Mouse (Mus musculus) limb, embryonic 11.5 days (tissue): Measurements from ENCODE around the gene Snx3. TPM values are rescaled to one million over a fixed set of nuclear protein-coding genes. Genes with fewer than 3 reads are reported as not detected.

Source experiments
- ATAC-seq: fragments of 200-750 bp; cut with Nextera tagmentation; 2 replicates; pipeline ENCODE4 v1.8.0; 2017; ENCODE audit warnings: low read depth; ENCODE audit not compliant: insufficient number of reproducible peaks, low FRiP score, low TSS enrichment
- DNase-seq: peaks from one replicate; pipeline ENCODE4 v3.0.0-alpha.2; 2015; ENCODE audit warnings: low spot score
- H3K27ac ChIP-seq: fragments of 300-500 bp; sonication (generic); replicated peaks from 2 replicates; pipeline ENCODE4 v1.5.1; 2014; ENCODE audit warnings: low read depth, mild to moderate bottlenecking, low read length
- H3K27me3 ChIP-seq: fragments of 300-500 bp; sonication (generic); 2 replicates; pipeline ENCODE4 v1.6.1; 2014; ENCODE audit warnings: mild to moderate bottlenecking, low read length, mixed read lengths; ENCODE audit not compliant: control insufficient read depth, insufficient read depth
- H3K36me3 ChIP-seq: fragments of 300-500 bp; sonication (generic); 2 replicates; pipeline ENCODE4 v1.6.1; 2014; ENCODE audit warnings: mild to moderate bottlenecking, low read length, moderate library complexity, mixed read lengths; ENCODE audit not compliant: control insufficient read depth, insufficient read depth
- H3K4me1 ChIP-seq: fragments of 300-500 bp; sonication (generic); 2 replicates; pipeline ENCODE4 v1.6.1; 2014; ENCODE audit warnings: low read length, mixed read lengths; ENCODE audit not compliant: control insufficient read depth, insufficient read depth
- H3K4me2 ChIP-seq: fragments of 300-500 bp; sonication (generic); 2 replicates; pipeline ENCODE4 v1.6.1; 2014; ENCODE audit warnings: low read depth, mild to moderate bottlenecking, moderate library complexity; ENCODE audit not compliant: severe bottlenecking
- H3K4me3 ChIP-seq: fragments of 300-500 bp; sonication (generic); 2 replicates; pipeline ENCODE4 v1.5.1; 2014; ENCODE audit warnings: low read depth, low read length
- H3K9ac ChIP-seq: fragments of 300-500 bp; sonication (generic); 2 replicates; pipeline ENCODE4 v1.6.1; 2014; ENCODE audit warnings: mild to moderate bottlenecking, low read length
- H3K9me3 ChIP-seq: fragments of 300-500 bp; sonication (generic); 2 replicates; pipeline ENCODE4 v1.6.1; 2016; ENCODE audit warnings: low read length; ENCODE audit not compliant: control insufficient read depth
- WGBS: fragments of 180-500 bp; shearing (Covaris S2); extraction: QIAGEN DNeasy Blood & Tissue Kit; methylation state at CpG from one replicate; pipeline ENCODE4 v1.1.7; 2014; 5-methylcytosine and 5-hydroxymethylcytosine counted together
- polyA plus RNA-seq: library from polyadenylated mRNA; unstranded; fragments of >200 nt; fragmentation: Nextera tagmentation; extraction: Ambion mirVana; gene quantifications from 2 replicates; pipeline ENCODE4 v1.2.1, GENCODE M21; 2014

The Snx3 gene
- polyA plus RNA-seq, 1 experiment from 2014 or later = 248 TPM

DNA sequence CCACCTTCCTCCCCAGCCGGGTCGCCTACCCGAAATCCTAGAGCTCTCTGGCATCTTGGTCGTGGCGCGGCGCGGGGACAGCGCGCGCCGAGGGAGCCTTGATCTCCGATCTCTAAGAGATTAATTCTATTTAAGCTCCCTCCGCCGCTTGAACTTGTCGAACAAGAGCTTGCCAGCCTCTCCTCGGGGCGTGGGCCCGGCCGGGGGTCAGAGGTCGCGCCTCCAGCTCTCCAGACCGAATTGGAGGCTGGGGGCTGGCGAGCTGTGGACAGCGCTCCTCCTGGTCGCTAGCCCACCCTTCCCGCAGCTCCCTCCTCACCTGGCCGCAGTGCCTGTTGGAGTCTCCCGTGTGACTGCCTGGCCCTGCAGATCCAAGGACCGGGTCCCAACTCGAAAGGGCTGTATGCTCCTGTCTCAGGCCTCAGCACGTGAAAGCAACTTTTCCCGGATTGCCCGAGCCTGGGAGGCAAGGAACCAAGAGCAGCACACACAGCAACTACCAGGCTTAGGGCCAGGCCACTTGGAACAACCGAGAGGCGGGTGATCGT is 82.7 kb downstream of the Snx3 start:
- H3K4me2 ChIP-seq = no peak overlapping the region; the same call in 1 of the 2 replicates
- H3K9ac ChIP-seq = no peak overlapping the region
- peaks cover 19% of the 10 kb centered on the region for H3K4me1 ChIP-seq
- peak; percentile 69 for DNase-seq
- no peaks in the 10 kb centered on the region; the same call in 1 of the 2 replicates for H3K9me3 ChIP-seq
- no peak overlapping the region for H3K27ac ChIP-seq
- no peaks in the 10 kb centered on the region for H3K36me3 ChIP-seq
- peaks cover 93% of the 10 kb centered on the region for H3K27me3 ChIP-seq
- H3K4me3 ChIP-seq = no peak overlapping the region
- no peak for ATAC-seq
- under 1% methylated on average over 37 of the region's 37 CpGs for WGBS

Other genes starting within 250 kb of the Snx3 start
- 6.2 and 6.9 TPM in 2 replicates for gene Foxo3, start 225.3 kb upstream of the Snx3 start, polyA plus RNA-seq
- gene Afg1l, start 23.5 kb upstream of the Snx3 start, polyA plus RNA-seq = 4.8 and 5.9 TPM in 2 replicates
- gene Nr2e1, start 81.6 kb downstream of the Snx3 start, polyA plus RNA-seq = not detected in 2 replicates
- gene Ostm1, start 81.8 kb downstream of the Snx3 start, polyA plus RNA-seq = 8.0 and 8.2 TPM in 2 replicates